ENCODE assay signal across 19 mouse cellular contexts in genomic region chr8:61171546-61171945, GRCm38 (mm10).
"Had no signal": no experiment of that assay in that cellular context is flagged by ENCODE, and none has a peak within 500 bp of the region (broad histone marks: within the 10 kb centered on the region; RNA-seq: fewer than 3 reads in every experiment).

No protein-coding gene starts in this region.

- H3K4me2 ChIP-seq: liver, embryonic 12.5 days; lung, embryonic 15.5 days; midbrain, embryonic 12.5 days; neural tube, embryonic 13.5 days; neural tube, embryonic 15.5 days; stomach, embryonic 15.5 days had no signal

- H3K27me3 ChIP-seq: liver, embryonic 12.5 days; lung, embryonic 15.5 days; midbrain, embryonic 12.5 days; neural tube, embryonic 13.5 days; neural tube, embryonic 15.5 days; stomach, embryonic 15.5 days had no signal

- ATAC-seq: liver, embryonic 12.5 days; lung, postnatal 0 days; midbrain, embryonic 16.5 days had no signal

- H3K9ac ChIP-seq: liver, embryonic 12.5 days; liver, embryonic 14.5 days; lung, embryonic 15.5 days; midbrain, embryonic 12.5 days; neural tube, embryonic 13.5 days; neural tube, embryonic 15.5 days; stomach, embryonic 15.5 days had no signal

- H3K36me3 ChIP-seq: liver, embryonic 12.5 days; lung, embryonic 15.5 days; midbrain, embryonic 10.5 days; midbrain, embryonic 12.5 days; neural tube, embryonic 13.5 days; neural tube, embryonic 15.5 days; stomach, embryonic 15.5 days had no signal

- H3K9me3 ChIP-seq: liver, embryonic 12.5 days; lung, embryonic 15.5 days; midbrain, embryonic 10.5 days; midbrain, embryonic 12.5 days; neural tube, embryonic 13.5 days; neural tube, embryonic 15.5 days; stomach, embryonic 15.5 days had no signal

- DNase-seq: lung, adult 18-20 months; midbrain, embryonic 14.5 days; retina, postnatal 1 day; right cerebral cortex, postnatal 14 days; thymus, adult 2 months; thymus, postnatal 25 days; thymus, postnatal 4 days had no signal

- H3K4me1 ChIP-seq: liver, embryonic 12.5 days; lung, embryonic 15.5 days; midbrain, embryonic 12.5 days; stomach, embryonic 15.5 days had no signal

- H3K4me3 ChIP-seq: liver, embryonic 12.5 days; lung, embryonic 15.5 days; midbrain, embryonic 10.5 days; midbrain, embryonic 12.5 days; myocyte; neural tube, embryonic 13.5 days; neural tube, embryonic 15.5 days; stomach, embryonic 15.5 days had no signal

- H3K27ac ChIP-seq: liver, embryonic 12.5 days; liver, embryonic 14.5 days; lung, embryonic 15.5 days; midbrain, embryonic 10.5 days; midbrain, embryonic 12.5 days; neural tube, embryonic 13.5 days; neural tube, embryonic 15.5 days; stomach, embryonic 15.5 days; stomach, postnatal 0 days had no signal
